Mouse (Mus musculus) adipocyte (in vitro differentiated cells): ENCODE data around the gene Mctp2.

ENCODE experiments used
- DNase-seq: peaks from one replicate; pipeline ENCODE4 v3.0.0-alpha.2; 2016; ENCODE audit warnings: low spot score

The Mctp2 gene

GRCm38 (mm10) chr7:72306382-72306841, at the start of gene Mctp2:
TSS of gene Mctp2 (minus strand) at chr7:72306608.
- no peak for DNase-seq

GRCm38 (mm10) chr7:72345901-72346300, 39.5 kb upstream of the Mctp2 start:
- no peak for DNase-seq

GRCm38 (mm10) chr7:72343751-72344150, 37.3 kb upstream of the Mctp2 start:
- no peak for DNase-seq

GRCm38 (mm10) chr7:72342822-72343221, 36.4 kb upstream of the Mctp2 start:
- no peak for DNase-seq

GRCm38 (mm10) chr7:72325961-72326360, 19.6 kb upstream of the Mctp2 start:
- no peak for DNase-seq

- no peak for DNase-seq
Observed at GRCm38 (mm10) chr7:72320906-72321305, 14.5 kb upstream of the Mctp2 start.

- no peak for DNase-seq
Observed at GRCm38 (mm10) chr7:72320441-72320840, 14.0 kb upstream of the Mctp2 start.

GRCm38 (mm10) chr7:72314395-72315060, 8.1 kb upstream of the Mctp2 start:
- no peak for DNase-seq

GRCm38 (mm10) chr7:72313908-72314307, 7.5 kb upstream of the Mctp2 start:
- DNase-seq: no peak

- no peak for DNase-seq
Observed at GRCm38 (mm10) chr7:72311582-72311981, 5.2 kb upstream of the Mctp2 start.

GRCm38 (mm10) chr7:72308078-72308477, 1.7 kb upstream of the Mctp2 start:
- no peak for DNase-seq

- no peak for DNase-seq
Observed at GRCm38 (mm10) chr7:72306847-72307246, 439 bp upstream of the Mctp2 start.

GRCm38 (mm10) chr7:72305971-72306370, 437 bp downstream of the Mctp2 start:
- no peak for DNase-seq

- no peak for DNase-seq
Observed at GRCm38 (mm10) chr7:72301667-72302066, 4.7 kb downstream of the Mctp2 start.

- DNase-seq: no peak
Observed at GRCm38 (mm10) chr7:72299726-72300125, 6.7 kb downstream of the Mctp2 start.

GRCm38 (mm10) chr7:72297013-72297412, 9.4 kb downstream of the Mctp2 start:
- no peak for DNase-seq

- DNase-seq: no peak
Observed at GRCm38 (mm10) chr7:72296171-72296570, 10.2 kb downstream of the Mctp2 start.

GRCm38 (mm10) chr7:72294886-72295285, 11.5 kb downstream of the Mctp2 start:
- no peak for DNase-seq

GRCm38 (mm10) chr7:72293784-72294538, 12.4 kb downstream of the Mctp2 start:
- no peak for DNase-seq

GRCm38 (mm10) chr7:72292232-72292913, 14.0 kb downstream of the Mctp2 start:
- no peak for DNase-seq

GRCm38 (mm10) chr7:72280721-72281120, 25.7 kb downstream of the Mctp2 start:
- DNase-seq: no peak

- no peak for DNase-seq
Observed at GRCm38 (mm10) chr7:72278412-72278811, 28.0 kb downstream of the Mctp2 start.

GRCm38 (mm10) chr7:72275513-72275912, 30.9 kb downstream of the Mctp2 start:
- DNase-seq: no peak
